Mouse (Mus musculus): ENCODE data around the gene Hormad2. TPM values are rescaled to one million over a fixed set of nuclear protein-coding genes. Genes with fewer than 3 reads are reported as not detected.

The Hormad2 gene
- total RNA-seq, 2 experiments from 2014 or later, result not detected

GRCm38 (mm10) chr11:4446195-4446868 is 5.4 kb upstream of the Hormad2 start:
- DNase-seq, result no peak

GRCm38 (mm10) chr11:4442280-4442679 is 1.4 kb upstream of the Hormad2 start:
- no peak for DNase-seq

- no peak for DNase-seq
These were observed 2.7 kb downstream of the Hormad2 start for GRCm38 (mm10) chr11:4438211-4438610.

- no peak for DNase-seq
These were observed 3.6 kb downstream of the Hormad2 start for GRCm38 (mm10) chr11:4437318-4437717.

- DNase-seq, result peak in 1 of 2 experiments; percentile 28
These were observed 4.3 kb downstream of the Hormad2 start for GRCm38 (mm10) chr11:4436631-4437030.

GRCm38 (mm10) chr11:4434461-4434860 is 6.4 kb downstream of the Hormad2 start:
- no peak for DNase-seq

DNA sequence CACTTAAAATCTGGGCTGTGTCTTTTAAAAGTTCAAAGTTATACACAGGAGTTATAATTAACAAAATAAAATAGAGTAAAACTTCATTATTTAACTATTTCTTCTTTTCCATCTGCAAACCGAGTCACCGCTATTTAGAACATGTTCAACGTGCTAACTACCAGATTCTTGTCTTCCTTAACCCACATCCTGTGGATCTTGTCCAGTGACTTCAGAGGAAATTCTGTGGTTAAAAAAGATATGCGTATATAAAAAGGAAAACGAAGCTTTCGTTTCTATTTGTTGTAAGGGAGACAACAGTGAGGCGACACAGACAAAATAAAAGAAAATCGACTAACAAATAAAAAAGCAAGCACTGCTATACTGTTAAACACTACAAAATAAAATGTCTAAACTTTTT is 17.1 kb downstream of the Hormad2 start:
- no peak for DNase-seq

GRCm38 (mm10) chr11:4422494-4423425 is 18.1 kb downstream of the Hormad2 start:
- no peak for DNase-seq

DNA sequence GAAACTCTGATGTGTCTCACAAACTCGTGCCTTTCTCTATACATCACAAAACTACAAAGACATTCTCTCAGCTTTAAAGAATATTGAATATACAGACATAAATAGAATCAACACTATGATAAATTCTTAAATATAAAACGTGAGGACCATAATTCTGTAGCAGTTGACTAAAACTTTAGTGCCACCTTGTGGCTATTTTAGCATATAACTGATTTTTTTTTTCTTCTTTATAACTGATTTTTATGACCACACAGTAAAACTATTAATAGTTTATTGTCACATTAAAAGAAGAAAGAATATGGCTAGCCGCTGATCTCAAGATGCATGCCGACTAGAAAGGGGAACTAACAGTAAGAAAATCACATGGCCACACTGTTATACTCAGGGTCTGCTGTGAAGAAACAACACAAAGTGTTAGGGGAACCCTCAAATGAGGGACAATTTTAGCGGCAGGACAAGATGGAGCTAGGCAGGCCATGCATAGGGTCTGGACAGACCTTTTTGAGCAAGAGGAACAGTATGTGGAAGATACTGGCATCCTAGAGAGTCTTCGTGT is 18.9 kb downstream of the Hormad2 start:
- DNase-seq, result peak in 1 of 2 experiments; percentile 20

- no peak for DNase-seq
These were observed 22.9 kb downstream of the Hormad2 start for GRCm38 (mm10) chr11:4417986-4418385.

DNA sequence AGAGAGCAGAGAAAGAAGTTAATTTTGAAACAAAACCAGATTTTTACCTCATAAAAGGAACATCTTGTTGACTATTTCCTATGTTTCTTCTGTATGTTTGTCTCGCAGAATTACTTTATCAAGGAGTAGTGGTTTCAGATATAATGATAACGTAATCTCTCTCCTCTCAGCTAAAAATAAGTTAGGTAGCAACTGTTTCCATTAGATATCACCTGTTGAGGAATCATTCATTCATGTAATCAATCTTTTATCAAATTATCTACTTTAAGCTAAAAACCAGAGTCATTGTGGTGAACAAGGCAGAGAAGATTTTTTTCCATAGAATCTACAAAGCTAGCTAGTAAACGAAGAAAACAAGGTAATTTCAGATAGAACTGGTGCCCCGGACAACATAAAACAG is 28.6 kb downstream of the Hormad2 start:
- no peak for DNase-seq

- DNase-seq, result no peak
These were observed 36.6 kb downstream of the Hormad2 start for GRCm38 (mm10) chr11:4404277-4404676.

DNA sequence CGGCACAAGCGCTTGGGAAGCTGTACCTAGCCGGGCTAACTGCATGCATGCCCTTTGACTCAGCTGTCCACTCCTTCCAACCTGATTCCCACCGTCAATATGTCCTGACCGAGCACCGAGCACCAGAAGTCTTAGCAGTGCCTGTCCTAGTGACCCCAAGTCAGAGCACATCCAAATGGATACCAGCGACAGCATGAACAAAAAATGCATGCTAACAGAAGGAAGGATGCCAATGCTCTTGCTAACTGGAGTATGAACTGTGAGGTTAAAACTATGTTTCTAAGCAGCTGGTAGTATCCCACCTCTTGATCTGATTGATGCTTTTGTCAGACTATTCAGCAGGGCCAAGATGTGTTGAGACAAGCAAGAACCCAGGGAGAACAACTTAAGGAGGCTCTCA is 37.5 kb downstream of the Hormad2 start:
- no peak for DNase-seq

DNA sequence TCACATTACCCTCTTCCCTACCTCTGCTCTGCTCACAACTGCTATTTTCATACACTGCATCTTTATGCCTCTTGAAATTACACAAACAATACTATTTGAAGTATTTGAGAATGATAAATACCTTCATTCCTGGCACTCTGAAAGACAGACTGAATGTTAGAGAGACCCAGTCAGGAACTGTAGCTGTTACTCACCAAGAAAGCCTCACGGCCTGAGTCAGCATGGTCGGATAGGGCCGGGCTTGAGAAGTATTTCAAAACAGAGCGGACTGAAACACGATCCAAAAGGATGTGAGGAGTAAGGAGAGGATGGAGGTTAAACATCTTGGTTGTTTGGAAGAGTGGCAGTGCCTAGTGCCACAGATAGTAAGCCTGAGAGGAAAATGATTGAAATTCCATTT is 39.7 kb downstream of the Hormad2 start:
- DNase-seq, result no peak

DNA sequence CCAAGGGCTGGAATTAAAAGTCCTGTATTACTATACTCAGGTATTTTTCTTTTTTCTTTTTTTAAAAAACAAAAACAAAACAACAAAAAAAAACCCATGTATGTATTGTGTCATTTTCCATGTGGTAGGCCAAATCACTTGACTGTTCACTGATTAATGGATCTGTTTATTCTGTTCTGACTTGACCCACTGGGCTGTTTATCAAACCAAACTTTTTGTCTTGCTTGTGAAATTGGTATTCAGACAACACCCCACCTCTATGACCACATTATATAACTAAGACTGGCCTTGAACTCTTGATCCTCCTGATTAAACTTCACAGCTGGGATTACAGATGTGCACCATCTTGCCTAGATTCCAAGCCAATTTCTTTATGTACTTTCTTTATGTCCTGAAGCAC is 46.7 kb downstream of the Hormad2 start:
- DNase-seq, result no peak

DNA sequence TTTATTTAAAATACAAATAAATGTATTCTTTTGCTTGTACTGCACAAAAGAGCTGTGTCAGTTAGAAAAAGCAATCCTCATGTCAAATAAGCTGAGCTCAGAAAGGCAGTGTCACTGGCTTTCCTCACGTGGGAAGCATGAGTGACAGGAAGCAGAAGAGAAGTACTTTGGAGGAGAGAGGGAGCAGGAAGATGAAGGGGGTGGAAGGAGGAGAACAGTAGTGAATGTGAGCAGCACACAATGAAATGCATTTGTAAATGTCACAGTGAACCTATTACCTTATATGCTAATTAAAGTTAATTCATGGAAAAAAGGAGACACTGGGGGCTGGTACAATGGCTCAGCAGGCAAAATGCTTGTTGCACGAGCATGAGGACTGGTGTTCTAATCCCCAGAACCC is 52.9 kb downstream of the Hormad2 start:
- no peak for DNase-seq

DNA sequence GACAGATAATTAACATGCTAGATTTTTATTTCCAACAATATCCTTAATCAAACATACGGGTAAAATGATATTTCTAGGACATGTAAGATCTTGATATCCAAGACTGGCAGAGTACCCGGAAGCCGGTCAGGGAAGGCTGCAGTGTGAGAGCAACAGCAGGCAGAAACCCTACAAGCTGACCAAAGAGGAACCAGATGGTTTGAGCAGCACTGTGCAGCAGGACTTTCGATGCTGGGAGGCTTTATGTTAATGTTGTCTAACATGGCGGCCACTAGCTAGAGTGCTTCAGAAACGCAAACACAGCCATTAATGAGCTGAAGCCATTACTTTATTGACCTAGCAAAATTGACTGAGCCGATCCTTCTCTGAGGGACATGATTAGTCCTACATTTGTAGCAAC is 58.6 kb downstream of the Hormad2 start:
- DNase-seq, result no peak

GRCm38 (mm10) chr11:4379857-4380256 is 61.0 kb downstream of the Hormad2 start:
- DNase-seq, result no peak

DNA sequence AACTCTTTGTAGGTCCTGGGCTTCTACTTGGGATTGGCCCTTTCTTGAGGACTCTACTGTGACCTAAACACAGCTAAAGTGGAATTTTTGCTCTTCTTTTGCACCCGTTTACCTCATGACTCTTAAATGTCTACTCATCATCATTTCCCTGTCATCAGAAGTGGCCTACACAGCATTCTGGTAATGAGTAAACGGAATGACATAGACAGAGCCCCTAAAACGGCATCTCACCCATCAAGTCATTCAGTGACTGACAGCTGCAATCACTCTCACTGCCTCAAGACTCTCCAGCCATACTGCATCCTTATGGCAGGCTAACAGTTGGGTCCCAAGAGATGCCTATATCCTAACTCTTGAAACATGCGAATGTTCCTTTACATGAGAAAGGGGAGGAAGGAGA is 74.5 kb downstream of the Hormad2 start:
- DNase-seq, result no peak

DNA sequence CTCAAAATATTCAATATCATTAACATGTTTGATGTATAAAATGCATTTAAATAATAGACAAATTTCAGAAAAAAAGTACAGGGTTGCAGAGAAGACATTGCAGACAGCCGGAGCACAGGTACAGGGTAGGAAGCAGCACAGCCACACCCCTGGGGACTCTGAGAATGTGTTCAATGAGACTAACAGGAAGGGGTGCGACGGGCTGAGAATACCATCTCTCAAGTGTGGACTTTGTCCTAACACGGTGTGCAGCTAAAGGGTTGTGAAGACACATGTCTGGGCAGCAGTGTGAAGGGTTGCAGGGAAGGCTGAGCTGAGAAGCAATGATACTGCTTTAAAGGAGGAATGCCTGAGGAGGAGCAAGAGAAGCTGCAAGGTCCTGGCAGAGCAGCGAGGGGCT is 85.5 kb downstream of the Hormad2 start:
- DNase-seq, result no peak

- DNase-seq, result peak; percentile 21 to 27
These were observed 88.3 kb downstream of the Hormad2 start for GRCm38 (mm10) chr11:4352637-4353036.

DNA sequence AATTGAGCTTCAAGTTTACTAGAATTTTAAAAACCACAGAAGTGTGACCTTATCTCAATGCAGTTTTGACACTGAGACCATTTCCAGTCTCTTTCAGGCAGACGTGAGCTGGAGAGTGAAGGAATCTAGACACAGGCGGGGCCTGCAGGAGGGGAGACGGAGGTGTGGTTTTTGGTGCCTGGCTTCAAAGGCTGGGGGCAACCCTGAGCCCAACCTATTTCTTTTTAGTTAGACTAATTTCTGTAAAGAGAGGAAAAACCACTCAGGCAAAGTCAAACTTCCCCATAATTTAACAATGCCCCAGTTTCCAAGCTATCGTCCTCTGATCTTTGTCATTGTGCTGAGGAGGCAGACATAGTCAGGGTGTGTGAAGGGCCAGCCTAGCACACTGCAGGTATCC is 97.0 kb downstream of the Hormad2 start:
- no peak for DNase-seq

GRCm38 (mm10) chr11:4342027-4342426 is 98.9 kb downstream of the Hormad2 start:
- no peak for DNase-seq
